Mouse (Mus musculus) CH12.LX (cell line): ENCODE measurements around the gene Lpar3. TPM values are rescaled to one million over a fixed set of nuclear protein-coding genes. Genes with fewer than 3 reads are reported as not detected.

Experiments
- DNase-seq: peaks from one replicate; pipeline ENCODE4 v3.0.0-alpha.2; 2013; ENCODE audit errors: extremely low read depth
- H3K27ac ChIP-seq: 2 replicates; pipeline ENCODE4 v1.5.1; 2012; ENCODE audit warnings: low read depth, mild to moderate bottlenecking, control low read depth, moderate library complexity; ENCODE audit not compliant: insufficient read depth
- H3K27me3 ChIP-seq: replicated peaks from 2 replicates; pipeline ENCODE3; 2012; ENCODE audit warnings: inconsistent platforms
- H3K36me3 ChIP-seq, 2 experiments: replicated peaks in 1 of 2; 2 replicates each; pipeline versions ENCODE3 to v1.6.1; 2012; ENCODE audit warnings: inconsistent platforms in 1 of 2, low read length in 1 of 2, mild to moderate bottlenecking in 1 of 2, mixed read lengths in 1 of 2, moderate library complexity in 1 of 2; ENCODE audit not compliant: control insufficient read depth in 1 of 2, insufficient read depth in 1 of 2
- H3K4me1 ChIP-seq, 2 experiments: 2 replicates each; pipeline ENCODE4 v1.6.1; 2012; ENCODE audit warnings: inconsistent platforms in 1 of 2, moderate library complexity in 1 of 2; ENCODE audit not compliant: insufficient read depth in 2 of 2, control insufficient read depth in 1 of 2
- H3K4me2 ChIP-seq: 2 replicates; pipeline ENCODE4 v1.6.1; 2012; ENCODE audit warnings: low read depth, mild to moderate bottlenecking, control low read depth; ENCODE audit not compliant: poor library complexity, insufficient read depth, severe bottlenecking
- H3K4me3 ChIP-seq, 3 experiments: fragments of 150-350 bp in 1 of 3; sonication (generic) in 1 of 3; replicated peaks in 1 of 3; 2 replicates each; pipeline versions ENCODE3 to v1.5.1; 2011 to 2012; ENCODE audit warnings: low read depth in 2 of 3, low read length in 2 of 3, mild to moderate bottlenecking in 2 of 3, moderate library complexity in 2 of 3, control low read depth in 1 of 3, improper control_type of control experiment in 1 of 3, inconsistent platforms in 1 of 3, mixed read lengths in 1 of 3; ENCODE audit not compliant: poor library complexity in 1 of 3
- H3K79me2 ChIP-seq: replicated peaks from 2 replicates; pipeline ENCODE4 v1.6.1; 2012; ENCODE audit warnings: mild to moderate bottlenecking, moderate library complexity; ENCODE audit not compliant: control insufficient read depth, poor library complexity, insufficient read depth, severe bottlenecking; ENCODE audit errors: extremely low read depth
- H3K9ac ChIP-seq: 2 replicates; pipeline ENCODE4 v1.6.1; 2012; ENCODE audit warnings: low read depth, mild to moderate bottlenecking, control low read depth, moderate library complexity; ENCODE audit not compliant: insufficient read depth
- H3K9me3 ChIP-seq: replicated peaks from 2 replicates; pipeline ENCODE3; 2012; ENCODE audit warnings: low read length, inconsistent platforms, mixed read lengths
- CHD2 ChIP-seq: IDR thresholded peaks from 2 replicates; pipeline ENCODE4 v1.6.1; 2011; ENCODE audit warnings: low read length, improper control_type of control experiment
- E2F4 ChIP-seq: IDR thresholded peaks from 2 replicates; pipeline ENCODE4 v1.6.1; 2011; ENCODE audit warnings: low read depth, low read length, improper control_type of control experiment; ENCODE audit not compliant: insufficient replicate concordance
- ELF1 ChIP-seq: IDR thresholded peaks from 2 replicates; pipeline ENCODE4 v1.6.1; 2014; ENCODE audit warnings: low read depth, mild to moderate bottlenecking, inconsistent platforms, low read length, improper control_type of control experiment
- ETS1 ChIP-seq: conservative IDR thresholded peaks from 2 replicates; pipeline ENCODE4 v1.6.1; 2012; ENCODE audit warnings: low read depth, mild to moderate bottlenecking, inconsistent platforms, low read length, improper control_type of control experiment, moderate library complexity
- GABPA ChIP-seq: IDR thresholded peaks from 2 replicates; pipeline ENCODE4 v1.6.1; 2012; ENCODE audit warnings: low read depth, low read length, improper control_type of control experiment, inconsistent platforms; ENCODE audit not compliant: insufficient replicate concordance
- HCFC1 ChIP-seq: IDR thresholded peaks from 2 replicates; pipeline ENCODE4 v1.6.1; 2012; ENCODE audit warnings: low read depth, mild to moderate bottlenecking, inconsistent platforms, low read length, improper control_type of control experiment
- KAT2A ChIP-seq: IDR thresholded peaks from 2 replicates; pipeline ENCODE4 v1.6.1; 2012; ENCODE audit warnings: low read length, improper control_type of control experiment, inconsistent platforms; ENCODE audit not compliant: insufficient replicate concordance
- MAFK ChIP-seq: IDR thresholded peaks from 2 replicates; pipeline ENCODE4 v1.6.1; 2011; ENCODE audit warnings: low read length, improper control_type of control experiment; ENCODE audit not compliant: insufficient replicate concordance
- MAX ChIP-seq: IDR thresholded peaks from 2 replicates; pipeline ENCODE4 v1.6.1; 2011; ENCODE audit warnings: low read length, improper control_type of control experiment
- MXI1 ChIP-seq: IDR thresholded peaks from 2 replicates; pipeline ENCODE4 v1.6.1; 2011; ENCODE audit warnings: mild to moderate bottlenecking, low read depth, low read length, improper control_type of control experiment
- MYC ChIP-seq: IDR thresholded peaks from 2 replicates; pipeline ENCODE4 v1.6.1; 2011; ENCODE audit warnings: low read depth, mild to moderate bottlenecking, improper control_type of control experiment, low read length
- POLR2A ChIP-seq: IDR thresholded peaks from 2 replicates; pipeline ENCODE4 v1.6.1; 2011; ENCODE audit warnings: low read depth, mild to moderate bottlenecking, improper control_type of control experiment, low read length
- POLR2AphosphoS2 ChIP-seq: IDR thresholded peaks from 2 replicates; pipeline ENCODE4 v1.6.1; 2011; ENCODE audit warnings: low read depth, low read length, improper control_type of control experiment
- RAD21 ChIP-seq: IDR thresholded peaks from 2 replicates; pipeline ENCODE4 v1.6.1; 2011; ENCODE audit warnings: low read depth, mild to moderate bottlenecking, low read length, improper control_type of control experiment, moderate library complexity
- RCOR1 ChIP-seq: conservative IDR thresholded peaks from 2 replicates; pipeline ENCODE4 v1.6.1; 2012; ENCODE audit warnings: low read depth, mild to moderate bottlenecking, inconsistent platforms, low read length, improper control_type of control experiment
- SIN3A ChIP-seq: IDR thresholded peaks from 2 replicates; pipeline ENCODE4 v1.6.1; 2012; ENCODE audit warnings: low read length, improper control_type of control experiment, inconsistent platforms
- SMC3 ChIP-seq: IDR thresholded peaks from 2 replicates; pipeline ENCODE4 v1.6.1; 2011; ENCODE audit warnings: low read depth, low read length, improper control_type of control experiment
- UBTF ChIP-seq: IDR thresholded peaks from 2 replicates; pipeline ENCODE4 v1.6.1; 2012; ENCODE audit warnings: low read depth, mild to moderate bottlenecking, inconsistent platforms, low read length, improper control_type of control experiment, moderate library complexity
- USF1 ChIP-seq: IDR thresholded peaks from 2 replicates; pipeline ENCODE4 v1.6.1; 2014; ENCODE audit warnings: low read depth, mild to moderate bottlenecking, inconsistent platforms, low read length, improper control_type of control experiment
- ZMIZ1 ChIP-seq: IDR thresholded peaks from 2 replicates; pipeline ENCODE4 v1.6.1; 2012; ENCODE audit warnings: low read depth, mild to moderate bottlenecking, inconsistent platforms, low read length, improper control_type of control experiment
- ZNF384 ChIP-seq: IDR thresholded peaks from 2 replicates; pipeline ENCODE4 v1.6.1; 2012; ENCODE audit warnings: low read depth, low read length, improper control_type of control experiment, inconsistent platforms
- dilution Hi-C: fragments of 300-500 bp; cut with MboI; formaldehyde crosslinking; loops from 2 replicates; pipeline ENCODE4 v1.14.3; 2020; ENCODE audit warnings: low sequenced_read_pairs; ENCODE audit not compliant: extremely low pct_unique_long_range_greater_than_20kb, extremely low pct_ligation_motif_present
- in situ Hi-C: fragments of 300-500 bp; cut with MboI; formaldehyde crosslinking; loops from 3 replicates; pipeline ENCODE4 v1.14.3; 2019; ENCODE audit warnings: low sequenced_read_pairs, low pct_ligation_motif_present, low pct_unique_long_range_greater_than_20kb, mixed read lengths
- polyA plus RNA-seq: library from polyadenylated mRNA; unstranded; fragments of >175 nt; gene quantifications from 2 replicates; pipeline ENCODE4 v1.2.1, GENCODE M21; 2012; ENCODE audit warnings: low read depth; ENCODE audit not compliant: insufficient read length
- total RNA-seq, 2 experiments: library from RNA; depleted of rRNA; stranded (reverse); fragments of 300-350 nt in 1 of 2; fragments of >200 nt in 1 of 2; gene quantifications; 2 replicates each; pipeline ENCODE4 v1.2.3; 2012 to 2014

Gene Lpar3
- total and polyA plus RNA-seq, 3 experiments = not detected

DNA sequence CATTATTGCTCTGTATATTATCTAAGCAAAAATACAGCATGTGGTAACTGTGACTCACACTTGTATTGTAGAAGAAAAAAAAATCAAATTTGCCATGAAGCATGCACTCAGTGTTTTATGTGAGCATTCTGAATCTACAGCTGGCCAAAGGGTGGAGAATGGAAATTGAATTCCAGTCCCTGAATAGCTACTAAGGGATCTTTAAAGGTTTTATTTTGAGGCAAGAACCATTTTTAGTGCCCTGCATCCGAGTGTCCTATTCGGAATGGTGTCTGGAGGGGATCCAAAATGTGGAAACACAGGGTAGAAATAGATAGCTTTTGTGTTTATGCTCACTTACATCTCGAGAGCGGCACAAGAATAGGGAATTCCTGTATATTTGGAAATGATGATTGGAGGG lies 65.4 kb downstream of the Lpar3 start:
- no peak for DNase-seq
- no peaks in the 10 kb centered on the region for H3K9me3 ChIP-seq
- H3K9ac ChIP-seq = no peak overlapping the region
- H3K79me2 ChIP-seq = no peaks in the 10 kb centered on the region
- in situ Hi-C loops (loop anchor here (10.0 kb wide), 1 partner anchor 231 kb away; no protein-coding TSS in a partner anchor), dilution Hi-C loops (loop anchor here (25.0 kb wide), 1 partner anchor 99 kb away; no protein-coding TSS in a partner anchor)
- H3K4me3 ChIP-seq = no peak overlapping the region
- peaks cover 2 to 5% of the 10 kb centered on the region in 2 experiments; a peak in 1 of 4 replicates for H3K4me1 ChIP-seq
- no peak overlapping the region for H3K4me2 ChIP-seq
- TF ChIP-seq RAD21 (no peak), MYC (no peak), HCFC1 (no peak), RCOR1 (no peak), KAT2A (no peak), ELF1 (no peak), POLR2A (no peak), GABPA (no peak), MXI1 (no peak)
- no peak overlapping the region for H3K27ac ChIP-seq
- H3K27me3 ChIP-seq = no peaks in the 10 kb centered on the region
- H3K36me3 ChIP-seq = no peaks in the 10 kb centered on the region

DNA sequence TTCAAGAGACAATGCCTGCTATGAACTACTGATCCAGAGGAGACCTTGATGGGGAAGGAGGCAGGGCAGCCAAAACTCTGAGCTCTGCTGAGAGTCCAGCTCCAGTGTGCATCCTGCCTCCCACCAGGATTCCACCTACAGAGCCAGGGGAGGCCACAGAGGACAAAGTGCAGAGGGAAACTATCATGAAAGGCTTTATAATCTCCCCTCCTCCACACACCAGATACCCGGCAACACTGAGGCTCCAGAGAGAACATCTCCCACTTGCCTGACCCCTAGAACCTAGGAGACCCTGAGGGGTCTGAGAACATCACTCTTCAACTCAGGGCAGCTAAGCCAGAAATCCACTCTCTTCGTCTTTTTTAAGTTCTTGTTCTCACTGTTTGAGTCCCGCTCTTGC lies 71.2 kb downstream of the Lpar3 start:
- no peak for DNase-seq

GRCm38 (mm10) chr3:146292515-146292914 lies 71.8 kb downstream of the Lpar3 start:
- dilution Hi-C loops = loop anchor here (25.0 kb wide), 1 partner anchor 105 kb away; no protein-coding TSS in a partner anchor
- no peaks in the 10 kb centered on the region for H3K36me3 ChIP-seq

More for the DNA sequence above, 71.2 kb downstream of the Lpar3 start:
- no peak overlapping the region for H3K4me2 ChIP-seq
- H3K9me3 ChIP-seq = no peaks in the 10 kb centered on the region
- no peaks in the 10 kb centered on the region for H3K36me3 ChIP-seq
- no peaks in the 10 kb centered on the region for H3K79me2 ChIP-seq
- H3K4me1 ChIP-seq = peaks cover 3 to 5% of the 10 kb centered on the region in 2 experiments; a peak in 1 of 4 replicates
- dilution Hi-C loops = loop anchor here (25.0 kb wide), 1 partner anchor 105 kb away; no protein-coding TSS in a partner anchor
- TF ChIP-seq UBTF (no peak), ZMIZ1 (no peak), CHD2 (no peak)
- in situ Hi-C loops = no loop called here
- H3K27ac ChIP-seq = no peak overlapping the region
- H3K9ac ChIP-seq = no peak overlapping the region
- H3K27me3 ChIP-seq = no peaks in the 10 kb centered on the region
- no peak overlapping the region for H3K4me3 ChIP-seq

More at GRCm38 (mm10) chr3:146292515-146292914, 71.8 kb downstream of the Lpar3 start:
- H3K4me3 ChIP-seq = no peak overlapping the region
- H3K79me2 ChIP-seq = no peaks in the 10 kb centered on the region
- H3K4me1 ChIP-seq = peaks cover 3 to 5% of the 10 kb centered on the region in 2 experiments; a peak in 1 of 4 replicates
- H3K27me3 ChIP-seq = no peaks in the 10 kb centered on the region
- in situ Hi-C loops = no loop called here
- H3K27ac ChIP-seq = no peak overlapping the region
- H3K9me3 ChIP-seq = no peaks in the 10 kb centered on the region
- H3K4me2 ChIP-seq = no peak overlapping the region
- DNase-seq = no peak
- TF ChIP-seq POLR2AphosphoS2 (no peak), ZNF384 (no peak), RAD21 (no peak), SMC3 (no peak), SIN3A (no peak), USF1 (no peak), CHD2 (no peak), POLR2A (no peak), E2F4 (no peak), ELF1 (no peak), MAX (no peak), MAFK (no peak), ETS1 (no peak)
- TF ChIP-seq, all 38 proteins: peak for 0
- no peak overlapping the region for H3K9ac ChIP-seq
